Mouse (Mus musculus) forebrain, embryonic 16.5 days (tissue): Measurements from ENCODE around the gene Sipa1. TPM values are rescaled to one million over a fixed set of nuclear protein-coding genes. Genes with fewer than 3 reads are reported as not detected.

Source experiments
- ATAC-seq: fragments of 200-750 bp; cut with Nextera tagmentation; 2 replicates; pipeline ENCODE4 v1.8.0; 2017; ENCODE audit warnings: mild to moderate bottlenecking, moderate library complexity
- H3K27ac ChIP-seq: fragments of 300-500 bp; sonication (generic); 2 replicates; pipeline ENCODE4 v1.5.1; 2014; ENCODE audit warnings: low read length, control low read depth
- H3K27me3 ChIP-seq: fragments of 300-500 bp; sonication (generic); replicated peaks from 2 replicates; pipeline ENCODE4 v1.6.1; 2014; ENCODE audit warnings: low read length; ENCODE audit not compliant: control insufficient read depth, insufficient read depth
- H3K36me3 ChIP-seq: fragments of 300-500 bp; sonication (generic); 2 replicates; pipeline ENCODE4 v1.6.1; 2014; ENCODE audit not compliant: control insufficient read depth, insufficient read depth
- H3K4me1 ChIP-seq: fragments of 300-500 bp; sonication (generic); replicated peaks from 2 replicates; pipeline ENCODE4 v1.6.1; 2014; ENCODE audit warnings: low read length; ENCODE audit not compliant: control insufficient read depth, insufficient read depth
- H3K4me2 ChIP-seq: fragments of 300-500 bp; sonication (generic); 2 replicates; pipeline ENCODE4 v1.6.1; 2014; ENCODE audit warnings: mild to moderate bottlenecking, low read length, control low read depth
- H3K4me3 ChIP-seq: fragments of 300-500 bp; sonication (generic); replicated peaks from 2 replicates; pipeline ENCODE4 v1.5.1; 2014; ENCODE audit warnings: mild to moderate bottlenecking, low read length, control low read depth
- H3K9ac ChIP-seq: fragments of 300-500 bp; sonication (generic); replicated peaks from 2 replicates; pipeline ENCODE4 v1.6.1; 2014; ENCODE audit warnings: low read depth, low read length, control low read depth
- H3K9me3 ChIP-seq: fragments of 300-500 bp; sonication (generic); 2 replicates; pipeline ENCODE4 v1.6.1; 2016; ENCODE audit warnings: low read length; ENCODE audit not compliant: control insufficient read depth
- WGBS: fragments of 180-500 bp; shearing (Covaris S2); extraction: QIAGEN DNeasy Blood & Tissue Kit; methylation state at CpG from one replicate; pipeline ENCODE4 v1.1.7; 2014; 5-methylcytosine and 5-hydroxymethylcytosine counted together
- polyA plus RNA-seq: library from polyadenylated mRNA; unstranded; fragments of >200 nt; fragmentation: Nextera tagmentation; extraction: Ambion mirVana; gene quantifications from 2 replicates; pipeline ENCODE4 v1.2.1, GENCODE M21; 2015

The Sipa1 gene
- polyA plus RNA-seq, 1 experiment from 2014 or later: 15.1 TPM

DNA sequence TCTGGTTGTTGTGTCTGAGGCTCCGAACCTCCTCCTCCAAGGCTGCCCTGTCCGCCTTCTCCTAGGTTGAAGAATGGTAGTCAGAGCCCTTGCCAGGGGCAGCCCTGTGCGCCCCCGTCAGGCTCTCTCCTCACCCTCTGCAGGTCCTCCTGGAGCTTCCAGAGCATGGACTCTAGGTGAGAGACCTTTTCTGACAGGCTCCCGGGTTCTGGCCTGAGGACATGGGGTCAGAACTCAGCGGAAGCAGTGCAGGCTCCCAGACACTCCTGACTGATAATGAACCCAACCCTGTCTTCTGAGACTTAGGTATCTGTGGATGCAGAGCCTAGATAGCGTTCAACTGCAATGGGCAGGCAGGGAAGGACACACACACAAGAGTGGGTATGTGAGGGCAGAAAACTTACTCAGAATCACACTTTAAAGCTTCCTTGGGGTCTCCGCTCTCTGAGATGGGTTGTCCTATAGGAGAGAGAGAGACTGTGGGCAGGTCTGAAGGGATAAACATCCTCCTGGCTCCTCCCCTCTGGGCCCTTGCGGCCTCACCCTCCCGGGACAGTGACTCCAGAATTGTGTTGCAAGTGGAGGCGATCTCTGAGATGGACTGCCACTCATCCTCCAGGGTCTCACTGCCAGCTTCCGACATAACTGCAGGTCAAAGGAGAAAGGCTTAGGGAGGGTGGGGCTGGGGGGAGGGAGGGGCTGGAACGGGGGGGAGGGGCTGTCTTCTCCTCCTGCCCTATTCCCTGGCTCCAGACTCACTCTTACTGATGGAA is 11.8 kb downstream of the Sipa1 start:
- peaks cover 12% of the 10 kb centered on the region for H3K27me3 ChIP-seq
- no peak overlapping the region for H3K4me2 ChIP-seq
- no peak for ATAC-seq
- peaks cover 24% of the 10 kb centered on the region for H3K4me1 ChIP-seq
- 61% methylated on average over 13 of the region's 13 CpGs for WGBS
- peaks cover 8% of the 10 kb centered on the region for H3K36me3 ChIP-seq
- H3K9ac ChIP-seq: no peak overlapping the region
- H3K9me3 ChIP-seq: no peaks in the 10 kb centered on the region
- H3K27ac ChIP-seq: no peak overlapping the region
- H3K4me3 ChIP-seq: no peak overlapping the region

DNA sequence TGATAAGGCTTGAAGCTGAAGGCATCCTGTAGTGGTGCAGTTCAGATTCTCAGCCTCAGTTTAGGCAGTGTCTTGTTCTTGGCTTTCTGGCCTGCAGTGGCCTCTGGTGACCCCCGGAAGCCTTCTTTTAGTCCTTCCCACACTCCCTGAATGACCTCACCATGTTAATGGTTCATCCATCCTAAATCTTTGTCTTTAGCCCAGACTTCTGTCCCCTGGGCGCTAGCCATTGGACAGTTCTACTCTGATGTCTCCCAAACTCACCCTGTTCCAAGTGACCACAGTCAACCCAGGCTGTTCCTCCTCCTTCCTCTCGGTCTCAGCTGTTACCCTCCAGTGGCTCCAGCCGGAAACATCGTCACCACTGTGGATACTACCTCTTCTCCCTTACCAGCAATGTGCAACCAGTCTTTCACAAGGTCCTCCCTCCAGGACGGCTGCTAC is 14.2 kb downstream of the Sipa1 start:
- Histone ChIP-seq H3K27ac (peak overlapping the region; percentile 74; the same call in 1 of the 2 replicates), H3K4me1 (peaks cover 18% of the 10 kb centered on the region), H3K9me3 (no peaks in the 10 kb centered on the region), H3K27me3 (peaks cover 5% of the 10 kb centered on the region), H3K4me2 (peak overlapping the region; percentile 73), H3K36me3 (peaks cover 17% of the 10 kb centered on the region), H3K4me3 (peak overlapping the region; percentile 36), H3K9ac (peak overlapping the region; percentile 51)
- no peak; the same call in 1 of the 2 replicates for ATAC-seq
- WGBS: 79% methylated on average over 6 of the region's 6 CpGs

DNA sequence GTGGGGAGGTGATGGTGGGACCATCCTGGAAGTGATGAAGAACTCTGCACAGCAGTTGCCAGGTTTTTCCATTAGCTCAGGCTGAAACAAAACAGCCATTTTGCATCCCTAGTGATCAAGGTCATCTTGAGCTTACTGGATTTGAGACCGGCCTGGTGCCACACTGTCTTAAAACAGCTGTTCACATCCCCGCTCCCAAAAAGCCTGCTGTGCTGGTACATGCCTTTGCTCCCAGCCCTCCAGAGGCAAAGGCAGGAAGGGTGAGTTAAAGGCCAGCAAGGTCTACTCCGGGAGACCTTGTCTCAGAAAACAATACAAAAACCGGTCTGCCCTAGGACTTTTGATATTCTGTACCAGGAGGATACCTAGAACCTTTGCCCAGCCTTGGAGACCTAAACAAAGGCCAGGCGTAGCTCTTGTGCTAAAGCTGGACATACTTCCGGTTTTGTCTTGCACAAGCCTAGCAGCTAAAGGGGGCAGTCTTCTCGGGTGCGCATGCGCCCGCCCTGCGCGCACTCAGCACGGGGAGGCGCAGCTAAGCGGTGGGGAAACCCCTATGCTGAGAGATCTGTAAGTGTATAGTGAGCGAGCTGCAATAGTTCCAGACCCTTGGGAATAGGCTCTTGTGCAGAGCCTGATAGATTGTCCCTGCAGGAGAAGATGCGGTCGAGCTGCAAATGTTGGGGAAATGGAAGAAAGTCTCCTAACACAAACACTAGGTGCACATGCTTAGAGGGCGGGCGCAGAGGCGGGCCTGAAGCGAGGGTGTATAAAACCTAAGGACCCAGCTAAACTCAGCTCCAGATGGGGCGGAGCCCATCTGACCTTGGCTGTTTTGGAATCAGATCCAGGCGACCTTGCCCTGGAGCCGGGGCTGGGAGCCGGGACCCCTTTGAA is 14.9 kb downstream of the Sipa1 start:
- Histone ChIP-seq H3K9me3 (no peaks in the 10 kb centered on the region), H3K36me3 (peaks cover 19% of the 10 kb centered on the region), H3K9ac (peak overlapping the region; percentile 51), H3K4me1 (peaks cover 12% of the 10 kb centered on the region), H3K4me2 (peak overlapping the region; percentile 73), H3K4me3 (peak overlapping the region; percentile 36), H3K27me3 (no peaks in the 10 kb centered on the region), H3K27ac (peak overlapping the region; percentile 74)
- 12% methylated on average over 26 of the region's 26 CpGs for WGBS
- ATAC-seq: peak; percentile 94

DNA sequence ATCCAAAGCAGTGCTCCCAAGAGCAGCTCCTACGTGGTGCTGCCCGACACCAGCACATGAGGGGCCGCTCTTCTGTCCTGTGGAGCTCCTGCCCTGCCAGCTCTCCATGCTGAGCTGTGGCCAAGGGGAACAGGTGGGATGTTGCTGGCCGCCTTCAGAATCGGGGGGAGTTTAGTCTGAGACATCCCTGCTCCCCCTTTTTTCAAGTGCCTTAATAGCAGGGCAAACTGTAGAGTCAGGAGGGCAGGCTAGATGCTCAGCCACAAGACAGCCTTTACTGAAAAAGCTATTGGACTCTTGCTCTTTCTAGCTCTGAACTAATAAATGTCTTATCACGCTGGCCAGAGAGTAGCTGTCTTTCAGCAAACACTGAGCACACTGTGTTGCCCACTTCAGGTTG is 15.7 kb downstream of the Sipa1 start:
- Histone ChIP-seq H3K9ac (no peak overlapping the region), H3K4me3 (no peak overlapping the region), H3K9me3 (no peaks in the 10 kb centered on the region), H3K4me2 (no peak overlapping the region), H3K27me3 (no peaks in the 10 kb centered on the region), H3K4me1 (peaks cover 12% of the 10 kb centered on the region), H3K27ac (no peak overlapping the region; the same call in 1 of the 2 replicates), H3K36me3 (peaks cover 24% of the 10 kb centered on the region)
- ATAC-seq: no peak
- 95% methylated on average over 6 of the region's 6 CpGs for WGBS

DNA sequence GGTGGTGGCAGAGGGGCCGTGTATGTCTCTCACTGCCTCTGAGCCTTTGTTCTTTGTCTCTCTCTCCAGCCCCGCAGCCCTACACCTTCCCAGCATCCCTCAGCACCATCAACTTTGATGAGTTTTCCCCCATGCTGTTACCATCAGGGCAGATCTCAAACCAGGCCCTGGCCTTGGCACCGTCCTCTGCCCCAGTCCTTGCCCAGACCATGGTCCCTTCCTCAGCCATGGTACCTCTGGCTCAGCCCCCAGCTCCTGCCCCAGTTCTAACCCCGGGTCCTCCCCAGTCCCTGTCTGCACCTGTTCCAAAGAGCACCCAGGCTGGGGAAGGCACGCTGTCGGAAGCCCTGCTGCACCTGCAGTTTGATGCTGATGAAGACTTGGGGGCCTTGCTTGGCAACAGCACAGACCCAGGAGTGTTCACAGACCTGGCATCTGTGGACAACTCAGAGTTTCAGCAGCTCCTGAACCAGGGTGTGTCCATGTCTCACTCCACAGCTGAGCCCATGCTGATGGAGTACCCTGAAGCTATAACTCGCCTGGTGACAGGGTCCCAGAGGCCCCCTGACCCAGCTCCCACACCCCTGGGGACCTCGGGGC is 16.7 kb downstream of the Sipa1 start:
- peaks cover 31% of the 10 kb centered on the region for H3K36me3 ChIP-seq
- no peak overlapping the region for H3K4me3 ChIP-seq
- H3K9me3 ChIP-seq: no peaks in the 10 kb centered on the region
- H3K4me1 ChIP-seq: peaks cover 12% of the 10 kb centered on the region
- H3K9ac ChIP-seq: no peak overlapping the region
- H3K27me3 ChIP-seq: no peaks in the 10 kb centered on the region
- 90% methylated on average over 8 of the region's 8 CpGs for WGBS
- H3K27ac ChIP-seq: no peak overlapping the region
- ATAC-seq: no peak
- no peak overlapping the region for H3K4me2 ChIP-seq

DNA sequence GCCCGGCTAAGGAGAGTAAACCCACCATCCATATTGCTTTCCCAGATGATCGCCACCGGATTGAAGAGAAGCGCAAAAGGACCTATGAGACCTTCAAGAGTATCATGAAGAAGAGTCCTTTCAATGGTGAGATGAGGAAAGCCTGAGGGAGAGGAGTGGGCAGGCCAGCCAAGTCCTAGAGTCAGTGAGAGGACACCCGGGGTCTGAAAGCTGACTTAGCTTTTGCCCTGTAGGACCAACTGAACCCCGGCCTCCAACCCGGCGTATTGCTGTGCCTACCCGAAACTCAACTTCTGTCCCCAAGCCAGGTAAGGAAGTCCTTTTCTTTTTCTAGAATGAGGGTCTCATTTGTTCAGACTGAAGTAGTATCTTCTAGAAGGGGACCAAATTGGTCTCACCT is 18.2 kb downstream of the Sipa1 start:
- WGBS: 96% methylated on average over 9 of the region's 9 CpGs
- Histone ChIP-seq H3K9me3 (no peaks in the 10 kb centered on the region), H3K4me1 (peaks cover 12% of the 10 kb centered on the region), H3K9ac (no peak overlapping the region), H3K27me3 (no peaks in the 10 kb centered on the region), H3K36me3 (peaks cover 37% of the 10 kb centered on the region), H3K4me2 (no peak overlapping the region), H3K4me3 (no peak overlapping the region), H3K27ac (no peak overlapping the region)
- ATAC-seq: no peak

DNA sequence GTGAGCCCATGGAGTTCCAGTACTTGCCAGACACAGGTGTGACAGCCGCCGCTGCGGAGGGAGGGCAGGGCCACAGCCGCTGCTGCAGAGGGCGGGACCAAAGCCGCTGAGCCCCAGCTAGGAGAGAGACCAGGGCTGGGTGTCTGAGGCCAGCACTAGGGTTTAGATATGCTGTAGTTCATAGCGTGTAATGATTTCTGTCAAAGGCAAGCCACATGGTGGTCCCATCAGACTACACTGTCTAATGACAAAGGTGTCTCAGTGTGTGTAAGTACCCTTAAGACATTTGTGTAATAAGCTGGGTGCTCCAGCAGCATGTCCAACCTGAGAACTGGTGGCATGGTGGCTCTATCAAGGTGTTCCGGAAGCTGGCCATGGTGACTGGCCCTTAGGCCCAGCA is 21.9 kb downstream of the Sipa1 start:
- Histone ChIP-seq H3K27ac (no peak overlapping the region), H3K9me3 (no peaks in the 10 kb centered on the region), H3K27me3 (no peaks in the 10 kb centered on the region), H3K4me2 (no peak overlapping the region), H3K4me3 (no peak overlapping the region), H3K36me3 (peaks cover 29% of the 10 kb centered on the region), H3K9ac (no peak overlapping the region), H3K4me1 (peaks cover 14% of the 10 kb centered on the region)
- no peak for ATAC-seq
- WGBS: 92% methylated on average over 8 of the region's 8 CpGs

DNA sequence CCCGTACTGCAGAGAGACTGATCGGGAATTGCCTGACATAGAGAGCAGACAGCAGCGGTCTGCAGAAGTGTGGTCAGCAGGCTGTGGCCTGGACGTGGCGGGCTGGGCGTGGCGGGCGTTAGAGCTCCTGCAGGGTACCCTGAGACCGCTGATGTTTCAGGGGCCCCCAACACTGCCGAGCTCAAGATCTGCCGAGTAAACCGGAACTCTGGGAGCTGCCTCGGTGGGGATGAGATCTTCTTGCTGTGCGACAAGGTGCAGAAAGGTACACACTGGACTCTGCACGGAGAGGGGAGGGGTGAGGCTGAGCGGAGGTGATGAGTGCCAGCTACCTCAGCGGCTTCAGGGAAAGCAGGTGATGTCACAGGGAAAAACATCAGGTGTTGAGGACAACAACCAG is 22.5 kb downstream of the Sipa1 start:
- H3K4me1 ChIP-seq: peaks cover 17% of the 10 kb centered on the region
- H3K36me3 ChIP-seq: peaks cover 29% of the 10 kb centered on the region
- H3K4me3 ChIP-seq: no peak overlapping the region
- no peak overlapping the region for H3K9ac ChIP-seq
- no peak for ATAC-seq
- H3K27ac ChIP-seq: no peak overlapping the region
- H3K4me2 ChIP-seq: no peak overlapping the region
- no peaks in the 10 kb centered on the region for H3K9me3 ChIP-seq
- 92% methylated on average over 17 of the region's 17 CpGs for WGBS
- no peaks in the 10 kb centered on the region for H3K27me3 ChIP-seq

DNA sequence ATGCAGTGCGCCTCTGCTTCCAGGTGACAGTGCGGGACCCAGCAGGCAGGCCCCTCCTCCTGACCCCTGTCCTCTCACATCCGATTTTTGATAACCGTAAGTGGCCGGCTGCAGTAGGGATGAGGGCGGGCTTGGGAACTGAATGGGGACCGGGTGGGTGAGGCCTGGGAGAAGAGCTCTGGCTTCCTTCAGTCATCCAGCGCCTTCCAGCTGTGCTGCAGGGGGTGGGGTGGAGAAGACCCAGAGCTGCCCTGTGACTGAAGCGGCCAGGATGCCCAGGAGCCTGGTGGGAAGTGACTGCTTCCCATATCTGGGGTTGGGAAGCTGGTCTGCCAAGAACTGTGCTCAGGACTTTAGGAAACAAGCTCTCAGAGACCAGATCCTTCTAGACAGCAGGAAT is 23.2 kb downstream of the Sipa1 start:
- WGBS: 82% methylated on average over 9 of the region's 9 CpGs
- ATAC-seq: no peak
- H3K27ac ChIP-seq: no peak overlapping the region

More for the DNA sequence above, 23.2 kb downstream of the Sipa1 start:
- Histone ChIP-seq H3K36me3 (peaks cover 22% of the 10 kb centered on the region), H3K27me3 (no peaks in the 10 kb centered on the region), H3K4me3 (no peak overlapping the region), H3K4me2 (no peak overlapping the region), H3K9me3 (no peaks in the 10 kb centered on the region), H3K4me1 (peaks cover 17% of the 10 kb centered on the region), H3K9ac (no peak overlapping the region)
